Mouse (Mus musculus) adrenal gland, adult 10 weeks (tissue): Measurements from ENCODE around the gene Pth. TPM values are rescaled to one million over a fixed set of nuclear protein-coding genes. Genes with fewer than 3 reads are reported as not detected.

Experiments
- polyA plus RNA-seq: library from polyadenylated mRNA; stranded (reverse); fragments of 350-450 nt; fragmentation: Illumina TruSeq; extraction: RNeasy Lipid Tissue Mini Kit (QIAGEN cat#74804); gene quantifications from one replicate; pipeline ENCODE4 v1.2.3, GENCODE M21; 2014; ENCODE audit warnings: low read depth, low replicate concordance

The Pth gene
- not detected for polyA plus RNA-seq

GRCm38 (mm10) chr7:113388470-113388869, at the start of gene Pth:
Gene Pth, minus strand, starts transcription at chr7:113388570.

GRCm38 (mm10) chr7:113368746-113369619, 19.4 kb downstream of the Pth start, which contains the start of gene Btbd10:
Gene Btbd10, minus strand, starts transcription at chr7:113369392.

Other genes with a start within 250 kb of the Pth start
- 55.2 TPM for gene Arntl, start 181.1 kb downstream of the Pth start, polyA plus RNA-seq
- gene Btbd10, start 19.2 kb downstream of the Pth start, polyA plus RNA-seq: 43.4 TPM
- 188 TPM for gene Far1, start 125.3 kb upstream of the Pth start, polyA plus RNA-seq